Mouse (Mus musculus) urinary bladder, adult 18-20 months (tissue): ENCODE measurements at regions not wholly inside any gene's neighbourhood (a gene's known extent, or its start where the extent isn't known, plus 50 kb on each side); places are given as distances from the start of the nearest gene placed in this dataset.
A peak's percentile ranks its signal among the peaks of the same experiment; 100 is the strongest.

Source experiments
- DNase-seq, 2 experiments: peaks; one replicate each; pipeline ENCODE4 v3.0.0; 2022; ENCODE audit warnings: low spot score in 2 of 2, mixed read lengths in 2 of 2

DNA sequence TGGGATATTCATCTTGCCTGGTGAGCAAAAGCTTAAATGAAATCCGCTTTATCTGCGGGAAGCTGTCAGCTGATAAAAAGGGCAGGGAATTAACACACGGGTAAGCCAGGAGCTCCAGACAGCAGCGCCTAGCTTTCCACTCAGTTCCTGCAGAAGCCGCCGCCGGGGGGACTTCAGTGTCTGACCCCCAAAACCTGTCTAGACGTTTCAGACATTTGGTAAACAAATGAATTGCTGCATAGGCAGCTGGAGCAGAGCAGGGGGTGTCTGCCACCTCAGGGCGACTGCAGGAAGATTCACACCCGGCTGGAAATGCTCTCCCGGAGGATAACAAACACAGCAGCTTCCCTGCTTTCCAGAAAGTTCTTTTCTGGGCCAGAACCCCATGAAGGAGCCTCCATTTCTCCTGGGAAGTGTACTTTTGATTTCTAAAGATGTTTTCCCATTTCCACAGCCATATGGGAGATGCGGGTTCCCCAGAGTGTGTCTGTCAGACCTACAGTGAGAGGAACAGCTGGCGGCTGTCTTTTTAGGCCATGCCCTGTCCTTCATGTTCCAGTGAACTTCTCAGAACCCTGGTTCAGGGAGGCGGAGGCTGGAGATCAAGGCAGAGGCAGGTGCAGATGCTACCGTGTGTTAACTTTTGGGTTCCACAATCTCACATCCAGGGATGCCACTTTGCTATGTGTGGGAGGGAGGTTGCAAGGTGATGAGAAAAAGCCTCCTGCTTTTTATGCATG is 58.7 kb upstream of the Pmepa1 start:
- no peak for DNase-seq

DNA sequence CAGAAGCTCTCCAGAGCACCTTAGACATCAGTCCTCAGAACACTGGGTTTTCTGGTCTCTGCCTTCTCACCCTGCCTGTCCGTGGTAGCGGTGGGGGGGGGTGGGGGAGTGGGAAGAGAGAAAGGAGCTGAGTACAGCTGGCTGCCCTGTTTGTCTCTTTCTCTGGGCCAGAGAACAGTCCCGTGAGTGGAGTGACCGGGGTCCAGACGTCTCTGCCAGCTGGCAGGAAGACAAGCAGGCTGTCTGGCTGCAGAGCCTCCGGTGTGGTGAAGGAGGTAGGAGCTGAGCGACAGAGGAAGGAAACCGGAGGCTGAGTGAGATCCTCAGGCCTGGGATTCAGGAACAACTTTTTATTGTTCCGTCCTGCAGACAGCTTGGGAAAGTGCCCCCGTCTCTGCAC is 59.5 kb upstream of the Pmepa1 start:
- peak in 1 of 2 experiments; percentile 42 for DNase-seq

DNA sequence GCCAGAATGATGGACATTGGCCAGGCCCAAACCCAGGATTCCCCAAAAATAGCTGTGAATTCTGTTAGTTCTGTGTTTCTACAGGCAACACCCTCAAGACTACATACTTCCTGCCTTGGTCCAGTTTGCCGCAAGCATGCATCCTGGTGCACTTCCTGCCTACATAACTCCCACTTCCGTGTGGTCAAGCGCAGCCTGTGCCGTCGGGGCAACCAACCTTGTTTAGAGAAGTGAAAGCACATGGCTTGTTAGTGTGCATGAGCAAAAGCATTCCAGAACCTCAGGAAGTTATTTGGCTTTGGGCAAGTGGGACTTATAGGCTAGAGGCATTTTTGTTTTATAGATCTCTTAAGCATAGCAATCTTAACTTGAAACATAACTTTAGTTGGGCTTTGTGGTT is 61.3 kb upstream of the Pmepa1 start:
- DNase-seq: no peak

DNA sequence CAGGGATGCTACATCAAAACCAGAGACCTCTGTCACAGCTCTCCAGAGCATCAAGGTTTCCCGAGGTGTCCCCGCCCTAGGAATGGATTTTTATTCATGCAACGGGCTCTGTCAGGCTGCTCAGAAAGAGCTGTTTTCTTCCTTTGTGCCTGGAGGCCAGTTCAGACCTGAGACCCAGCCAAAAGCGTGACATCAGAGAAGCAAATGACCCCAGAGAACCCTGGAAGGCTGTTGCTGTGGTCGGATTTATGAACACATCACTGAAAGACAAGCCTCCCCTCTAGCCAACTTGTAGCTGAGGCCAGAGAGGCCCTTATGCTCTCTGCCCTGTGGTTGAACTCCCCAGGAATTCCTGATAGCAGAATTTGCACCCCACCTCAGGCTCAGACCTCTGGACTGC is 62.3 kb upstream of the Pmepa1 start:
- peak in 1 of 2 experiments; percentile 57 for DNase-seq

DNA sequence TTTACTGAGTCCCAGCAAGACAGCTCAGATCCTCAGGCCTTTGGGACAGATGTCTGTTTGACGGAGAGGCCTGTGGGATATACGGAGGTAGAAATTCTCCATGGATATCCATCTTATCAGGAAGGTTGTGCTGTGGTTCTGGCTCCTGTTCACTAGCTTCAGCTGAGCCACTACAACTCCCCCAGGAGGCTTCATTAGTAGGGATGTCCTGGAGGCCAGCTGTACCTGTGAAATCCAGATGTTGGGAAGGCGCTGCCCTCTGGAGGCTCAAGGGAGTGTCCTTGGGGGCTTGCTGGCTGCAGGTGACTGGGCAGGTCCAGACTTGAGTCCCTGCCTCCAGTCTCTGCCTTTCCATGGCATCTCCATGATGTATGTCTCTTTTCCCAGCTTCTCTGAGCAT is 62.9 kb upstream of the Pmepa1 start:
- no peak for DNase-seq

DNA sequence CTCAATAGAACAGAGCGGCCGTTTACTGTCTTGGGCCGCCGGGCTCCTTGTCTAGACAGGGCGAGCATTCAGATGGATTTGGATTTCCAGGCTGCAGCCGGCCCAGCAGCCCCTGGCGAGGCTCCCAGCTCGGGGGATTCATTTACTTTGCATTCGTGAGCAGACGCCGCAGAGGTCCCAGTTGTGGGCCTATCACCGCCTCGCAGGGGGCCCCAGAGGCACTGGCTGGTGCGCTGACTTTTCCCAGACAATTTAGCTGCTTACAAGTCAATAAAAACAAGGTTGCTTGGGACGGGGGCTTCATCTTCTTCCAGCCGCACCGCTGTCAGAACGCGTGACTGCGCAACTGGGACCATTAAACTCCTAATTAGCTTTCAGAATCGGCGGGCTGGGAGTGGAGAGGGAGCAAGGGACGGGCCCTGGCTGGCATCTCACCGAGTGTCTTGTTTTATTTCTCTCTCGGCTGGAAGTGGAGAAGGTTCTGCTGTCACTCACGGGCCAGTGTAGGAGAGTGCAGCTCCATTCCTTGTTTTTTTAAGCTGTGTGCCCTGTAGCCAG is 63.8 kb upstream of the Pmepa1 start:
- no peak for DNase-seq

DNA sequence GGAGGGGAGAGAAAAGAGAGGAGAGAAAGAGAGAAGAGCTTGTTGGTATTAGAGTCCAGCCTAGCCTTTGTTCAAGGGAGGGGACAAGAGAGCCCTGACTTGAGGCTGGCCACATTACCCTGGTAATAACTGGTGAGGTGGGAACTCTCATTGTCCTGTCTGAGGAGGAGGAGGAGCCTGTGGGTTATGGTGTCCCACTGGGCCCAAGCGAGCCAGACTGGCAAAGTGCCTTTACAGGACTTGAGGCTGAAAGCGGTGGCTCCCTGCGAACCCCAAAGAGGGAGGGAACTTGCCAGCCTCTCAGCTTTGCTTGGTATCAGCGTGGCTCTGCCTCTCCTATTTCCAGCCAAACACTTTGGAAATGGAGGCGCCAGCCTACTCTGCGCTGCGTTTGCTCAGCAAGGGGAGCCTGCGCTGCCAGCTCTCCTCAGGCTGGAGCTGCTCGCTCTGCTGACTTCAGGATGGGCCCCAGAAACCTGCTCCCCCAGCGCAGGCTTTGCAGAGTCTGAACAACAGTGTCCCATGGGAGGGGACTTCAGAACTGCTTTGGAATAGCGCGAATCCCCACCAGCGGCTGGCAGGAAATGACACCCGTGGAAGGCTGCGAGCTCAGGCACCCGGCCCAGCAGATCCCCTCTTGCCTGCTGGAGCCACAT is 66.4 kb upstream of the Pmepa1 start:
- DNase-seq: no peak

DNA sequence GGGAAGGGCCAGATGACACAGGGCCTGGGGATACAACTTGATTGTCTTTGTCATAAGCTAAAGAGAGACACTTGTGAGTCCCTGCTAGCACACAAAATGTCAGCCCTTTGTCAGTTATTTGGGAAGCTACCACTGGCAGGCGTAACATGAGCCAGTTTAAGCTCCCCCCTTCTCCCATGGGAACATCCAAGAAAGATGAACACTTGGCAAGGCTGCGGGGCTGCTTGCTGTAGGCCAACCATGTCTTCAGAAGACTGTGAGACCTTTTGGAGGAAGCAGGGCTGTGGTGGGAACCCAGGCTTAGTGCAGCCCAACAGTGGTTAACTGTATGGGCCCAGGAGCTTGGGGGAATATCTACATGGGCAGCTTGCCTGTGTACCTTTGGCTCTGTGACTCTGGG is 67.3 kb upstream of the Pmepa1 start:
- no peak for DNase-seq

DNA sequence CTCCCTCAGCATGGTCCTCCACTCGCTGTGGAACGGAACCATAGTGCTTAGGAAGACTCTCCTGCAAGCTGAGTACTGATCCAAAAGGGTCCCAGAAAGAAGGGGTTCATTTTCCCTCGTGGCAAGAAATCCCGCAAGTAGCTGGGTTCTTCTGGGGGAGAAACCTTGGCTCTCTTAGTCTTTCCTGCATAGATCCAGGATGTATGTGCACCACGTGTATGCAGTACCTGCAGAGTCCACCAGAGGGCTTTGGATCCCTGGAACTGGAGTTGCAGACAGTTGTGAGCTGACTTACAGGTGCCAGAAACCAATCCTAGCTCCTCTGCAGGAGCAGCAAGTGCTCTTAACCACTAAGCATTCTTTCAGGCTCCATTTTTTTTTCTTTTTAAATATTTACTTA is 67.9 kb upstream of the Pmepa1 start:
- DNase-seq: no peak

DNA sequence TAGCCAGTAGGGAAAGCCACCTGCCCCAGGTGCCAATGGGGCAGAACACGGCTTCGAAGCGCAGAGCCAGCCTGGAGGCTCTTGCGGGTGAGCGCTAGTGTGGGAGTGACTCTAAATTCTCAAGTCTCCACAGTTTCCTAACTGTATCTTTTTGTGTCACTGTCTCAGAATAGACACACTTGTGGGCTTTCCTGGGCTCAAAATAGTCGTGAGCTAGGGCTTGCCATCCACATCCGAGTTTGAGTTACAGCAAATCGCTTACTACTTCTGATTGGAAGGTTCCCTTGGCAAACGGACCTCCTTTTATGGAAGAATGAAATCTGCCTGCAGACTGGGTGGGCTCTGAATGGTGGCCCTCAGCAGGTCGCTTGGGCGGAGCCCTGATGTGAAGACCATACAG is 71.0 kb upstream of the Pmepa1 start:
- DNase-seq: no peak

DNA sequence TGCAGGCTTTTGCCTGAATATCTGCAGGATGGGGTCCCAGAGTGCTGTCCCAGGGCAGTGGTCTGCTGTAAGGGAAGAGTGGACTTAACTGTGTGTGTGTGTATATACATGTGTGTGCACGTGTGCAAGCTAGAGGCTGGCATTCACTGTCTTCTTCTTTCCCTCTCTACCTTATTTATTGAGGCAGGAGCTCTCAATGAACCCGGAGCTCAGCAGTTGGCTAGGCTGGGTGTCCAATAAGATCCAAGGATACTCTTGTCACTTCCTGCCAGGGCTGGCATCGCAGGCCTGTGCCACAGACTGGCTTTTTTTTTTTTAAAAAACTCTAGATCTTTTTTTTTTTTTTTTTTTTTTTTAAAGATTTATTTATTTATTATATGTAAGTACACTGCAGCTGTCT is 72.4 kb upstream of the Pmepa1 start:
- no peak for DNase-seq

DNA sequence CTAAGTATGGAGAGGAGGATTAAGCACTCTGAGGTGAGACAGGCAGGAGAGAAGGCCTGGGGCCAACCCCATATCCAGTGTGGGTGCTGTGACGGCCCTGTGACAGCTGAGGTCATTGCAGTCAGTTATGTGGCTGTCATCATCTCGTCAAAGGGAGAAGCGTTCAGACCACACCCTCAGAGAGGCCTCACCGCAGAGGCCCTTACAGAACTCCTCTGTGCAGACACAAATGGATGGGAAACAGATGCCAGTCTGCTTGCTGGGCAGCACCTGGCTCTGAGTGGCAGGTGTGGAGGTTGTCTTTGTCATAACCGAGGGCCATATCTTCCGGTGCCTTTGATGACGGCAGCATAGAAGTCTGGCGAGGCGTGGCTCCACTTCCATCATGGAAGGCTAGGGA is 73.2 kb upstream of the Pmepa1 start:
- no peak for DNase-seq

DNA sequence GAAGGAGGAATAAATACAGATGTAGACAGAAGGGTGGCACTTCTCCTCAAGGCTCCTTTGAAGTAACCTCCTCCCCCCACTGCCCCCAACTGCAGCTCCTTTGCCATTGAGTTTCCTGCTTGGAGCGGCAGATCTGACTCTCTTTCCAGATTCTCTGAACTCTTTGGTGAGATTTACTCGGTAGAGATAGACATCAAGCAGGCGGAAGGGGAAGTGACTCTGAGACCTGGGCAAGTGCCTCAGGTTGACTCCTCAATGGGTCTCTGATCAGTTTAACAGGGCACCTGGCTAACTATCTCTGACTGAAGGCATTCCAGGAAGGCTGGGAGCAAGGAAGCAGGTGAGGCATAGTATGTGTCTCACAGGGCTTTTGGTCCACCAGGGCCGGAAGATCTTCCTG is 73.6 kb upstream of the Pmepa1 start:
- no peak for DNase-seq

DNA sequence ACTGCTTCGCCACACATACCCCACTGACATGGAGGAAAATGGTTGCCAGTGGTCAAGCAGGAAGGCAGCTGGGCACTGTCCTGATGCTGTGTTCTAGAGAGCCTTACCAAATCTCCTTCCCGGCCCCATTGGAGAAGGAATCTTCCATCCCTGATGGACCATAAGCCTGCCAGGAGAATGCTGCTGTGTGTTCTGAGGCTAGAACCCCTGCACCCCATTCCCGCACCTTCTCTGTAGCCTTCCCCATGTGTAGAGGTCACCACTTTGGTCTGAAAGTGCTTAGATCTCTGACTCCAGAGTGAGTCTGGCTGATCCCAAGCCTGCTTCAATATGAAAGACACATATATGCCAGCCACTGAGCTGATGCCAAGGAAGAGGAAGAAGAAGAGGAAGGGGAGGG is 74.1 kb upstream of the Pmepa1 start:
- DNase-seq: no peak

DNA sequence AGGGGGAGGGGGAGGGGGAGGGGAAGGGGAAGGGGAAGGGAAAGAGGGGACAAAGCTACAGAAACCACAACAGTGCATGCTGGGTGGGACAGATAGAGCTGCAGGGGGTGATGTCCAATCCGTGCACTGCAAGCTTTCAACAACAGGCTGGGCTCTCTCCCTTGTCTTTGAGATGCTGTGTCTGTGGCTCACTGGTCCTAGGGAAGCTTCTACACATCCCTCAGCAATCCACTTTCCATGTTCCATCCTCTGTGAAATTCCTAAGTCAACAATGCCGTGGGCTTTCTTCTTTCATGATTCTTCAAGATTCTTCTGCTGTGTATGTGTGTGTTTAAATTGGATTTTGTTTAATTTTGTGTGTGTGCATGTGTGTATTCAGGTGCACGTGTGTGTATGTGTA is 74.5 kb upstream of the Pmepa1 start:
- DNase-seq: no peak

DNA sequence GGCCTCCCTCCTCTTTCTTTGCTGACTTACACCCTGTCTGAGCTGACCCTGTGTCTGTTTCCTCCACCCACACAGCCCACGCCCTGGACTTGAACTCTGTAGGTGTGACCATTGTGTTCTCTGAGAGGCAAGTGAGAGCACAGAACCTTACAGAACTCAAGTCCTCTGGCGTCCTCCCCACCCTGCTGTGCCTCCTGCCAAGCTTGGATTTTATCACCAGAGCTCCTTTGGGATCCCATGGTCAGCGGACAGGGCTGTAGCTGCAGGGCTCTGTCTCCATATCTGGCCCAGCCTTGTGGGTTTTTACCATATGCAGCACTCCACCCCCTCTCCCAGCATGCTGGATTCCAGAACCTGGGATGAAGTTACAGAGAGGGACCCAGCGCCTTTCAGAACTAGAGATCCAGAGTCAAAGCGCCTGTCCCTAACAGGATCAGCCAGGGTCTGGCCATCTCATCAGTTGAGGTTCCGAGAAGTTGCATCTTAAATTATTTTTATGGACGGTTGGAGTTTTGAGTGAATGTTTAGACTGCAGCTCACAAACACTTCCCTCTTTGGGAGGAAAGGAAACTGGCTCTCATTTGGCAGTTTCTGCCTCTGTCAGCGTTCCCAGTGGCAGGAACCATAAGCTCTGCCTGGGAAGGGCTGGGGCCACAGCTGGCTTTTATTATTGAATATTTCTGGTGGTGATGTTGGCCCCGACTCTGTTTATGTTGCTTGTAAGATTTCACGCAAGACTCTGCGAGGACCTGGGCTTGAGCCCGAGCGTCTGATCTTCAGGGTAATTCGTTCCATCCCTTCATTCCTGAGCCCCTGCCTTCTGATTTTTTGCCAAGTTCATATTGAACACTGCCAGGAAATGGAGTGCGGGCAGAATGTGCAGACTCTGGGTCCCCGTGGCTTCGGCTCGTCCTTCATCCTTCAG is 75.8 kb upstream of the Pmepa1 start:
- peak in 1 of 2 experiments; percentile 81 for DNase-seq

DNA sequence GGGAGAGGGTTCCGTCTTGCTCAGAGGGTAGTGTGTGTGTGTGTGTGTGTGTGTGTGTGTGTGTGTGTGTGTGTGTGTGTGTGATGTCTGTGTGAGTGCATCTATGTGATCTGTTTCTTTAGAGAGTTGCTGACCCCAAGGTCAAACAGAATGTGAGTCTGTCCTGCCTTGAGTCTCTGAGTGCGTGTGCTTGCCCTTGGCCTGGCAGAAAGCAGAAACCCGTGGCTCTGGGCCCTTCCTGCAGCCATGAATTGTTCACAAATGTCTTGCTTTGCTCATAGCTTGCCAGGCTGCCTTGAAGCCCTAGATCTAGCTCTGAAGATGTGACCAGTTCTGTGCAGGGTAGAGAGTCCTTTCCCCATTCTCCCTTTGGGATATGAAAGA is 76.4 kb upstream of the Pmepa1 start:
- no peak for DNase-seq

DNA sequence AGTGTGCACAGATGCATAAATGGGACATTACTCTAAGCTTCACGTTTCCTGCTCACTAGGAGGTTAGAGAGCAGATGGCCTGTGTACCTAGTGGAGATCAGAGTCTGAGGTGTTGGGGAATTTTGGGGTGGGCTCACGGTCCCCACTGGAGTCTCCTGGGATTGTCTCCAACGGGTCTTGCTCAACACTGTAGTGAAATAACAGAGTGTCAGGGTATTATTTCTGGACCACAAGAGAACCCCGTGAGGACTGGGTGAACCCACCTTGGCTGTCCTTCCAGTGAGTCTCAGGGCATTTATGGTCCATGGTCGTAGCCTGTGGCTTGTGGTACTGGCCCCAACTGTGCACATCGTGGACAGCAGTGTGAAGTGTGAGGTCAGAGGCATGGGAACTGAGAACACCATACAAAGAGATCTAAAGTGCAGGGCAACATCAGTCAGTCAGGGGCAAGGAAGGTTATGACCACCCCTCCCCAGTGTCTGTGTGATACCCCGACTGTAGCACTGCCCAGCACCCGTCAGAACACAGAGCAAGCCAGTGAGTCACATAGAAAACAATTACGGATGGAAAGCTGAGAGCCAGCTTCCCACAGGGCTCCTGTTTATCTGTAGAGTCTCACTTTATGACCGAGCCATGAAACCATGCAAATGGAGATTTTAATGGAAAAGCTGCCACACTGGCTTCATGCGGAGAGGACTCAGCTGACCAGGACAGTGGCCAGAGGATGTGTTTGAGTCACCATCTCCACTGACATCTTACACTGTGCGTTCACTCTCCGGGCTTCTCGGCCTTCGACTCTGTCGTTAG is 77.3 kb upstream of the Pmepa1 start:
- DNase-seq: peak in 1 of 2 experiments; percentile 27

DNA sequence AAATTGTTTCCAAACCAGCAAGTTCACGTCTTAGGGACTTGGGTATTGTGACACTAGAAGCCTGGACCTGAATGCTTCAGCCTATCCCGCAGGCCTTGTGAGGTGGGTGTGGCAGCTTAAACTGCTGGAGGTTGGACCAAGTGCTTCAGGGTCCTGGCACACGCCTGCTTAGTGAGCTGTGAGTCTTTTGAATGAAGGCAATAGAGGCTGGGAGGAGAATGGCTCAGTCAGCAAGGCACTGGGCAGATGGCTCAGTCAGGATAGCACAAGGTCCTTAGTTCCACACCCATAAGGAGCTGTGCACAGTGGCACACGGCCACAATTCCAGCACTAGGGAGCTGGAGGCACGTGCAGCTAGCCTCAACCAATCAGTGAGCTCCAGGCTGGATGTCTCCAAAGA is 80.5 kb upstream of the Pmepa1 start:
- no peak for DNase-seq

DNA sequence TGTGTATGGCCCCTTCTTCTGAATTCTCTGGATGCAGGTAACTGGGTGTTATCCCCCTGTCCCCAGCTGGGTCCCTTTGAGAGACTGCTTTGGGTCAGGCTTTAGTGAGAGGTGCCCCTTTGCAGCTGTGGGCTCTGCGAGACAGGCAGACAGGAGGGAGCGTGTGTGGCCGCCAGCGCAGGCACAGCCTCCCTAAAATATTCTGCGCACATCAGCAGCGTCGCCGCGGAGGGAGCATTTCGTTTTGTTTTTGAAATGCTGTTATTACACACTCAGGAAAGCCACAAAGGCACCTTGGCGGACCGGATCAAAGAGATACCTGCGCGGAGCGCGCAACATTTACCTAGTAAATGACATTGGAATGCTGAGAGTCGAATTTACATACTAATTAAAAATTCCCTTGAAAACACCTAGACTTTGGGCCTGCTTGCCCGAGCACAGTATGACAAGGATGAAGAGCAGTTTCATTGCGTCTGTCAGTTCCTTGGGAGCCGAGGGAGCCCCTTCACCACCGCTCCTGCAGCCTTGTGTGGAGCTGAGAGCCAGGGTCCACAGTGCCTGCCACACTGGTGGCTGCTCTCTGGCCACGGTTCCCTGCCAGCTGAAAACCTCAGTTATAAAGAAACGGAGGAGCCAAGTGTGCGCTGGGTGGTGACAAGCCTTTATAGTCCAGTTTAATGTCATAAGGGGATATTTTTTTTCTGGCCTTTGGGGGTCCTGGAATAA is 89.3 kb upstream of the Pmepa1 start:
- no peak for DNase-seq

DNA sequence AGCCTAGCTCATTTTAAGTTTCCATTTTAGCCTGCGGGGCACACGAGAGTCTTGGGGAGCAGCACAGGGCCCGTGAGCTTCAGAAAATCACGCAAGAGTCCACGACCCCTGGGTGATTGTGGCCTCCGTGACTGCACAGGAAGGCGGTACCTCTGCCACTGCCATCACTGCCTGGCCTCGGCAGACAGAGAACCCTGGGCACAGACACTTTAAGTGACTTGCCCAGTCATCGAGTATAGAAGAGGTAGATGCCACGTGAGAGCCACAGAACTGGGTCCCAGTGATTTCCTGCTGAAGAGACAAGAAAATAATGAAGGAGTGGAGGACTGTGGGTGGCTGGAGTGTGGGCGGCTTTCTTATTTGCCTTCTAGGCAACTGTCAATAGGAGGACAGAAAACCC is 90.4 kb upstream of the Pmepa1 start:
- no peak for DNase-seq
